Mouse (Mus musculus): Measurements from ENCODE around the gene Eps15l1. TPM values are rescaled to one million over a fixed set of nuclear protein-coding genes. Genes with fewer than 3 reads are reported as not detected.

Gene Eps15l1
- polyA plus RNA-seq, 1 experiment from 2014 or later, result 20.7 TPM

DNA sequence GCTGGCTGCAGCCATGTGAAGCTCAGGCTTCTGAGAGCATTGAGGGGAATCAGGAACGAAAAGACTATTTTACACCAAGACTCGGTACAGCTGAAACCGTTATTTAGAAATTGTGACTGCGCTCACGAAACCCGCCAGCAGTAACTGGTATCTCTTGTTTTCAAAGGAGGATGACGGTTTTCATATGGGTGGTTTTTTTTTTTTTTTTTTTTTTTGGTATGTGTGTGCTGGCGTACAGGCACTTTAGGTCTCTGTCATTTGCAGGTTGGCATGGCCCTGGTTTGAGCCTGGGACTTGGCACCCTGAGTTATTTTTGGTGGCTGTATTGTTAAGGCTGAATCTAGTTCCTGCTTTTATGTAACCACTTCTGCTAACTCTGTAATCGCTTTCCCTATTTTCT is 71.4 kb downstream of the Eps15l1 start:
- H3K27me3 ChIP-seq (ENCODE audit: control insufficient read depth, insufficient read depth, low read length), result no peaks in the 10 kb centered on the region
- ATAC-seq (ENCODE audit: low FRiP score, low TSS enrichment) (no peak), DNase-seq (ENCODE audit: low spot score) (no peak)
- no peak overlapping the region for H3K4me3 ChIP-seq (ENCODE audit: low read depth, low read length)
- no peak overlapping the region for H3K27ac ChIP-seq (replicated peaks)
- TF ChIP-seq CTCF (IDR thresholded peaks at IDR 0.05; ENCODE audit: low read depth), result no peak
- no peak for TF ChIP-seq EP300 (optimal IDR thresholded peaks at IDR 0.05)
- no peaks in the 10 kb centered on the region for H3K4me1 ChIP-seq (replicated peaks; ENCODE audit: control insufficient read depth, insufficient read depth)
- no peaks in the 10 kb centered on the region for H3K9me3 ChIP-seq (ENCODE audit: control insufficient read depth, low read length)
- H3K4me2 ChIP-seq (replicated peaks; ENCODE audit: low read depth), result no peak overlapping the region
- 89% methylated on average over 9 of the region's 9 CpGs for WGBS
- H3K36me3 ChIP-seq (ENCODE audit: control insufficient read depth, insufficient read depth, low read length), result no peaks in the 10 kb centered on the region
- H3K9ac ChIP-seq (ENCODE audit: low read length), result no peak overlapping the region

DNA sequence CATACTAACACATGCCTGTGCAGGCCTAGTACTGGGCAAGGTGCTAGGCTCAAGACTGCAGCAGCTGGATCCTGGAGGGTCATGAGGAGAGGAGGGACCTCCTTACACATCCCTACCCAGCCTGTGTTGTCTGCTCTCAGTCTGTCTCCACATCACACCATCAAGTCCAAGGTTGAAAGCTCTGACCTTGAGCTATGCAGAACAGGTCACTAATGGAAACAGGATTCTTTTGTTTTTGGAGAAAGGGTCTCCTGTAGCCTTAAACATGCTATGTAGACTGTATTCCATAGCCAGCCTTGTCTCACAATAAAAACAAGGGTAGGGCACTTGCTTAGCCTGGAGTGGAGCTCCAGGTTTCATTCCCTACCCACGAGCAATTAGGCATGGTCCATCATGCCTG is 72.3 kb downstream of the Eps15l1 start:
- WGBS, result 79% methylated on average over 1 of the region's 1 CpGs
- H3K9me3 ChIP-seq (ENCODE audit: control insufficient read depth, low read length), result no peaks in the 10 kb centered on the region
- H3K4me3 ChIP-seq (ENCODE audit: low read depth, low read length), result no peak overlapping the region
- H3K27ac ChIP-seq (replicated peaks), result no peak overlapping the region
- no peak overlapping the region for H3K4me2 ChIP-seq (replicated peaks; ENCODE audit: low read depth)
- DNase-seq (ENCODE audit: low spot score) (no peak), ATAC-seq (ENCODE audit: low FRiP score, low TSS enrichment) (no peak)
- H3K36me3 ChIP-seq (ENCODE audit: control insufficient read depth, insufficient read depth, low read length), result peaks cover 3% of the 10 kb centered on the region; the same call in 1 of the 2 replicates
- no peak overlapping the region for H3K9ac ChIP-seq (ENCODE audit: low read length)
- no peaks in the 10 kb centered on the region for H3K4me1 ChIP-seq (replicated peaks; ENCODE audit: control insufficient read depth, insufficient read depth)
- H3K27me3 ChIP-seq (ENCODE audit: control insufficient read depth, insufficient read depth, low read length), result no peaks in the 10 kb centered on the region
- TF ChIP-seq EP300 (optimal IDR thresholded peaks at IDR 0.05) (no peak), CTCF (IDR thresholded peaks at IDR 0.05; ENCODE audit: low read depth) (no peak)

DNA sequence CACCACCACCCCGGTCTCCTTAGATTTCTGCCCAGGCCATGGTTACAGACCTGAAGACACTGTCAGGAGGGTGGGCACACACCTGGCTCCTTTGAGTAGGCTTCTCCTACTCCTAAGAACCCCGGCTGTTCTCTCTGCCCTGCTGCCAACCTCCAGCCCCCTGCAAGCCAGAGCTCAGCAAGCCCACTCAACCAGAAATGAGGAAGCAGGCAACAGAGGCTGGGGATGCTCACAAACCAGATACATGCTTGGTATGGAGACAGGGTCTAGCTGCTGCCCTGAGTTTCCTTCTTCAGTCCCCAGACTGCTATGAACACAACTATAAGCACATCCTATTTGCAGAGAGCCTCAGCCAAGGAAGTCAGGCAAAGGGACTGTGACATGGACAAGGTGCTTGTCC is 73.1 kb downstream of the Eps15l1 start:
- DNase-seq (ENCODE audit: low spot score) (no peak), ATAC-seq (ENCODE audit: low FRiP score, low TSS enrichment) (0 out of 2 replicates have a peak, but pooled peaks have one; percentile 22)
- H3K9ac ChIP-seq (ENCODE audit: low read length), result no peak overlapping the region
- no peaks in the 10 kb centered on the region for H3K9me3 ChIP-seq (ENCODE audit: control insufficient read depth, low read length)
- 100% methylated on average over 2 of the region's 2 CpGs for WGBS
- no peak overlapping the region for H3K4me2 ChIP-seq (replicated peaks; ENCODE audit: low read depth)
- H3K4me1 ChIP-seq (replicated peaks; ENCODE audit: control insufficient read depth, insufficient read depth), result no peaks in the 10 kb centered on the region
- H3K36me3 ChIP-seq (ENCODE audit: control insufficient read depth, insufficient read depth, low read length), result peaks cover 3% of the 10 kb centered on the region; the same call in 1 of the 2 replicates
- TF ChIP-seq CTCF (IDR thresholded peaks at IDR 0.05; ENCODE audit: low read depth) (no peak), EP300 (optimal IDR thresholded peaks at IDR 0.05) (no peak)
- no peaks in the 10 kb centered on the region for H3K27me3 ChIP-seq (ENCODE audit: control insufficient read depth, insufficient read depth, low read length)
- H3K4me3 ChIP-seq (ENCODE audit: low read depth, low read length), result no peak overlapping the region
- no peak overlapping the region for H3K27ac ChIP-seq (replicated peaks)

DNA sequence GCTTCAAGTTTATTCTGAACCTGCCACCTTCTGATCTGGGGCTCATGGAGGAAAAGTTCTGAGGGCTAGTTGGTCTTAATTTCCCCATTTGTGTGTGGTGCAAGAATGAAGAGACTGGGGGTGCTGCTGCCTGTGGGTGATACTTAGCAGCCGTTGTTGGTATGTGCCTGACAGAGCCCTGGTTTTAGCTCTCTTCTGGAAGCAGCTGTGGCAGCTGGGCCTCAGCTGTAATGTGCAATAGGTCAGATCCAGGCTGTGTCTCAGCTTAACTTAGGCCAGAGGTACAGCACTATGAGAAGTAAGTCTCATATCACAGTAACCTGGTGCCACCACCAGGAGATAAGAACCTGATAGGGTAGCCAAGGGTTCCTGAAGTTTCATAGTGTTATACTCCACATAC is 73.7 kb downstream of the Eps15l1 start:
- 75% methylated on average over 1 of the region's 1 CpGs for WGBS
- Histone ChIP-seq H3K36me3 (ENCODE audit: control insufficient read depth, insufficient read depth, low read length) (peaks cover 3% of the 10 kb centered on the region; the same call in 1 of the 2 replicates), H3K4me1 (replicated peaks; ENCODE audit: control insufficient read depth, insufficient read depth) (no peaks in the 10 kb centered on the region), H3K9me3 (ENCODE audit: control insufficient read depth, low read length) (no peaks in the 10 kb centered on the region), H3K4me3 (ENCODE audit: low read depth, low read length) (no peak overlapping the region), H3K27ac (replicated peaks) (no peak overlapping the region), H3K4me2 (replicated peaks; ENCODE audit: low read depth) (no peak overlapping the region), H3K9ac (ENCODE audit: low read length) (no peak overlapping the region), H3K27me3 (ENCODE audit: control insufficient read depth, insufficient read depth, low read length) (no peaks in the 10 kb centered on the region)
- TF ChIP-seq EP300 (optimal IDR thresholded peaks at IDR 0.05), result no peak
- no peak for TF ChIP-seq CTCF (IDR thresholded peaks at IDR 0.05; ENCODE audit: low read depth)
- ATAC-seq (ENCODE audit: low FRiP score, low TSS enrichment), result no peak
- DNase-seq (ENCODE audit: low spot score), result no peak

DNA sequence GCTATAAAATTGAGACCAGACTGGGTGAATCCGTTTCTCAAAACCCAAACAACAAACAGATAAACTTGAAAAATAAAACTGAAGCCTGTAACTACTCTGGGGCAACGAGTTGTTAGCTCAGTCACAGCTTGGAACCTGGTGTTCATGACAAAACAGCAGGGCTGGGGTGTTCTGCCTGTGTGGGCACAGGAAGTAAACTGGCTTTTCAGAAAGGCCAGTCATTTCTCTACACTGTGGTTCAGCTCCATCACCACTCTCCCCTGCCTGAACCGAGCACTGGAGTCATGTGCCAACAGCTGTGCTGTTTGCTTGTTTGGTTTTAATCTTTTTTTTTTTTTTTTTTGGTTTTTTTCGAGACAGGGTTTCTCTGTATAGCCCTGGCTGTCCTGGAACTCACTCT is 77.5 kb downstream of the Eps15l1 start:
- WGBS, result 79% methylated on average over 3 of the region's 4 CpGs
- ATAC-seq (ENCODE audit: low FRiP score, low TSS enrichment) (no peak), DNase-seq (ENCODE audit: low spot score) (no peak)
- Histone ChIP-seq H3K9ac (ENCODE audit: low read length) (no peak overlapping the region), H3K4me1 (replicated peaks; ENCODE audit: control insufficient read depth, insufficient read depth) (no peaks in the 10 kb centered on the region), H3K27ac (replicated peaks) (no peak overlapping the region), H3K4me2 (replicated peaks; ENCODE audit: low read depth) (no peak overlapping the region), H3K27me3 (ENCODE audit: control insufficient read depth, insufficient read depth, low read length) (no peaks in the 10 kb centered on the region), H3K36me3 (ENCODE audit: control insufficient read depth, insufficient read depth, low read length) (peaks cover 18% of the 10 kb centered on the region; the same call in 1 of the 2 replicates), H3K9me3 (ENCODE audit: control insufficient read depth, low read length) (no peaks in the 10 kb centered on the region), H3K4me3 (ENCODE audit: low read depth, low read length) (no peak overlapping the region)
- no peak for TF ChIP-seq EP300 (optimal IDR thresholded peaks at IDR 0.05)
- TF ChIP-seq CTCF (IDR thresholded peaks at IDR 0.05; ENCODE audit: low read depth), result no peak

DNA sequence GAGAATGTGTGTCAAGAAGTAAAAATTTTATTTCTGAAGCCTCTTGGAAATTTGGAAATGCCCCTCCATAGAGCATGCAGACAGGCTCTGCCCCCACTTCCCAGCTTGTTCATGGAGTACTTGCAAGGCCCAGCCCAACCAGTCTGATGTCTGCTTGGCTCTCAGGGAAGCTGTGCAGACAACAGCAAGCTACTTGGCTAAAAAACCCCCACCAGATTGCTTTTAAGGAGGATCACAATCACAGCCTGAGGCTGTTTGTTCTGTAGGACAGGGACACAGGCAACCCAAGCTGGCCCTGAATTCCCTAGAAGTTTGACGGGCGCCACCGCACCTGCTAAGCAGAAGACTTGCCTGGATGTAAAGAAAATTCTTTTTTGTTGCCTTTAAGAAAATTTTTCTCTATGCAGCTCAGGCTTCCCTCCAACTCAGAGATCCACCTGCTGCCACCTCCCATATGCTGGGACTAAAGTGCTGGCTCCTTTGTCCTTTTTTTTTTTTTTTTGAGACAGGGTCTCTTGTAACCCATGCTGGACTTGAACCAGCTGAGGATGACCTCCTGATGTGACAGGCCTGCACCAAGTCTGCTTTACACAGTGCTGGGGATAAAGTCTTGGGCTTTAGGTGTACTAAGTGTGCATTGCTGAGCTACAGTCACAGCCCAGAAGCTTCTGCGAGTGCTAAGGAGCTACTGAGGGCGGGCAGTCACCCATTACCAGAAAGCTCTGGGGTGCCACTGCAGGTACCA is 78.5 kb downstream of the Eps15l1 start:
- no peaks in the 10 kb centered on the region for H3K27me3 ChIP-seq (ENCODE audit: control insufficient read depth, insufficient read depth, low read length)
- no peaks in the 10 kb centered on the region for H3K9me3 ChIP-seq (ENCODE audit: control insufficient read depth, low read length)
- H3K4me1 ChIP-seq (replicated peaks; ENCODE audit: control insufficient read depth, insufficient read depth), result no peaks in the 10 kb centered on the region
- ATAC-seq (ENCODE audit: low FRiP score, low TSS enrichment) (no peak), DNase-seq (ENCODE audit: low spot score) (no peak)
- H3K4me2 ChIP-seq (replicated peaks; ENCODE audit: low read depth), result no peak overlapping the region
- H3K4me3 ChIP-seq (ENCODE audit: low read depth, low read length), result no peak overlapping the region
- H3K27ac ChIP-seq (replicated peaks), result no peak overlapping the region
- no peak overlapping the region for H3K9ac ChIP-seq (ENCODE audit: low read length)
- 91% methylated on average over 5 of the region's 5 CpGs for WGBS
- TF ChIP-seq CTCF (IDR thresholded peaks at IDR 0.05; ENCODE audit: low read depth) (no peak), EP300 (optimal IDR thresholded peaks at IDR 0.05) (no peak)
- peaks cover 22% of the 10 kb centered on the region; the same call in 1 of the 2 replicates for H3K36me3 ChIP-seq (ENCODE audit: control insufficient read depth, insufficient read depth, low read length)
